Mouse (Mus musculus) testis, postnatal 14 days (tissue): ENCODE measurements at regions not wholly inside any gene's neighbourhood (a gene's known extent, or its start where the extent isn't known, plus 50 kb on each side); places are given as distances from the start of the nearest gene placed in this dataset.

Experiments
- DNase-seq: peaks from one replicate; pipeline ENCODE4 v3.0.0; 2021; ENCODE audit warnings: low spot score

GRCm38 (mm10) chr8:35321270-35321865 is 444.2 kb upstream of the Gm19410 start:
- no peak for DNase-seq

GRCm38 (mm10) chr8:35323180-35323975 is 442.2 kb upstream of the Gm19410 start:
- DNase-seq = no peak
